Mouse (Mus musculus) G1E (cell line): ENCODE measurements around the gene Myo16. TPM values are rescaled to one million over a fixed set of nuclear protein-coding genes. Genes with fewer than 3 reads are reported as not detected.

Source experiments
- ATAC-seq: 2 replicates; pipeline ENCODE4 v1.8.0; 2016; ENCODE audit warnings: mild to moderate bottlenecking; ENCODE audit not compliant: insufficient number of reproducible peaks, poor library complexity, low FRiP score, severe bottlenecking; ENCODE audit errors: extremely low read depth
- DNase-seq: peaks from one replicate; pipeline ENCODE4 v3.0.0; 2012; ENCODE audit warnings: low spot score
- H3K27me3 ChIP-seq: 2 replicates; pipeline ENCODE4 v1.6.1; 2012; ENCODE audit warnings: mild to moderate bottlenecking, low read length, inconsistent platforms; ENCODE audit not compliant: insufficient read depth
- H3K36me3 ChIP-seq: replicated peaks from 2 replicates; pipeline ENCODE3; 2012; ENCODE audit warnings: mild to moderate bottlenecking, inconsistent platforms
- H3K4me1 ChIP-seq: 2 replicates; pipeline ENCODE4 v1.6.1; 2012; ENCODE audit warnings: low read depth, low read length, inconsistent platforms, mixed read lengths; ENCODE audit not compliant: insufficient read depth
- H3K4me3 ChIP-seq: 2 replicates; pipeline ENCODE4 v1.5.1; 2012; ENCODE audit warnings: low read depth, mild to moderate bottlenecking, inconsistent platforms, low read length, moderate library complexity, mixed read lengths
- H3K9me3 ChIP-seq: replicated peaks from 2 replicates; pipeline ENCODE4 v1.6.1; 2012; ENCODE audit warnings: inconsistent platforms
- CTCF ChIP-seq: IDR thresholded peaks from 2 replicates; pipeline ENCODE4 v1.5.1; 2012; ENCODE audit warnings: low read depth, low read length, inconsistent platforms, mixed read lengths
- GATA1 ChIP-seq: IDR thresholded peaks from 2 replicates; pipeline ENCODE4 v1.6.1; 2012; ENCODE audit warnings: borderline replicate concordance, low read length, inconsistent platforms, mixed read lengths
- GATA2 ChIP-seq: IDR thresholded peaks from 2 replicates; pipeline ENCODE4 v1.6.1; 2012; ENCODE audit warnings: low read depth, low read length, inconsistent platforms, borderline replicate concordance
- POLR2AphosphoS5 ChIP-seq: IDR thresholded peaks from 2 replicates; pipeline ENCODE4 v1.6.1; 2012; ENCODE audit warnings: low read depth, low read length, inconsistent platforms; ENCODE audit not compliant: insufficient replicate concordance
- TAL1 ChIP-seq: conservative IDR thresholded peaks from 2 replicates; pipeline ENCODE4 v1.6.1; 2012; ENCODE audit warnings: low read depth, low read length, inconsistent platforms, mixed read lengths
- polyA plus RNA-seq: library from polyadenylated mRNA; stranded (reverse); fragments of >175 nt; gene quantifications from 2 replicates; pipeline ENCODE4 v1.2.3, GENCODE M21; 2012
- total RNA-seq, 2 experiments: library from RNA; stranded (forward) in 1 of 2; stranded (reverse) in 1 of 2; fragments of 200-1000 nt in 1 of 2; fragments of >200 nt in 1 of 2; fragmentation: Nextera tagmentation in 1 of 2; gene quantifications; 2 replicates each; pipeline ENCODE4 v1.2.3; 2014 to 2017

Gene Myo16
- total and polyA plus RNA-seq, 3 experiments = 0.27 to 0.90 (median 0.38) TPM

DNA sequence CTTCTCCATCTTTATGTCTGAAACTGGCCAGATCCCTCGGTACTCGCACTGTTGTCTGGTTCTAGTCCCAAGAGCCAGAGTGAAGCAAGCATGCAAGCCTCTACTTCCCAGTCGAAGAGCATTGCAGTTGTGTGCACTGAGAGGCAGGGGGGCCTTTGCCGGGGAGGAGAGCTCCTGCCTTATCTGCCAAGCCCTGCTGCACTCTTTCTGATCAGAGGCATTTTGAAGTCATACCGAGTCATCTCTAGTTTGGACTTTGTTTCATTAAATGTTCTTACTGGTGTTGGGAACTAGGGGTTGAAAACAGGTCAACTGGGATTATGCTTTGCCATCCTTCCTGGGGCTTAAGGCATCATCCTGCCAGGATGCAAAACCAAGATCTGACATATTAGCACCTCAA is 445.2 kb downstream of the Myo16 start:
- ATAC-seq (no peak), DNase-seq (no peak)

DNA sequence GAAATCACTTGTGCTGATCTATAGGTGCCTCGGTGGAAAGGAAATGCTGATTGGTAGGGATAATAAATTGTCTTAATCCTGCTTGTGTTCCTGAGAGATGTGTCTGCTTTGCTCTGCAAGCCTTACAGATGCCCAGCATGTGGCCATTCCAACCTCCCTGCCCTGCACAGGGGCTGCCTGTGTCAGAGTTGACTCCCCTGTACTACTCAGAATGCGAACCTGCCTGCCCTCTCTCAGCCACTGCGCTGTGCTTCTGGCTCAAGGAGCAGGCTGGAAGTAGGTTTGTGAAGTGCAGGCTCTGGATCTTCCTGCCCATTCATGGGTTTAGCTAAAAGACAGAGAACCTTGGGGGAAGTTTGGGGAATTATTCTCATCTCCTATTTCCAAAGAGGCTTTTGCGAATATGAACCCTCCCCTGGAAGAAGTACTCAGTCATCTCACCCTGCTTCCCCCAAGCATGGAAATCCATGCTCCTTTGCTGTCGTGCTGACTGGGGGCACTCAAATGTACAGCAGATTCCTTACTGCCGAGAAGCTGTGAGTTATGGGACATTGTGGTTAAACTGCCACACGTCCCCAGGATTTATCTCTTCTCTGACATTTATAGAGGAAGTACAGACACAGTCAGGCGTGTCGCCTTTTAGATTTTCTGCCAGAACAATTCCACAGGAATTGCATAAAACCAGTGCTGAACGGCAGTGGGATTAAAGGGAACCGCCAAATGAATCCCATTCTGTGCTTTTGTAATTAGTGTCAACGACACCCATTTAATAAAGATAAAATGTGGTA is 452.5 kb downstream of the Myo16 start:
- H3K36me3 ChIP-seq = no peaks in the 10 kb centered on the region
- ATAC-seq (peak; percentile 63), DNase-seq (peak; percentile 65)
- peaks cover 10% of the 10 kb centered on the region; the same call in 1 of the 2 replicates for H3K27me3 ChIP-seq
- H3K9me3 ChIP-seq = no peaks in the 10 kb centered on the region
- peaks cover 61% of the 10 kb centered on the region for H3K4me1 ChIP-seq
- TF ChIP-seq GATA2 (no peak), CTCF (no peak), POLR2AphosphoS5 (no peak), GATA1 (no peak), TAL1 (no peak)
- peak overlapping the region; percentile 51; the same call in 1 of the 2 replicates for H3K4me3 ChIP-seq

More for the DNA sequence above, 445.2 kb downstream of the Myo16 start:
- Histone ChIP-seq H3K9me3 (no peaks in the 10 kb centered on the region), H3K27me3 (peaks cover 15% of the 10 kb centered on the region; the same call in 1 of the 2 replicates), H3K36me3 (no peaks in the 10 kb centered on the region), H3K4me1 (peaks cover 32% of the 10 kb centered on the region), H3K4me3 (no peak overlapping the region)
- TF ChIP-seq GATA2 (no peak), TAL1 (0 out of 2 replicates have a peak, but pooled peaks have one; percentile 13)

- Histone ChIP-seq H3K9me3 (no peaks in the 10 kb centered on the region), H3K27me3 (peaks cover 6% of the 10 kb centered on the region; the same call in 1 of the 2 replicates), H3K36me3 (no peaks in the 10 kb centered on the region), H3K4me3 (peak overlapping the region; percentile 49; the same call in 1 of the 2 replicates), H3K4me1 (peaks cover 67% of the 10 kb centered on the region)
- TF ChIP-seq GATA1 (no peak), TAL1 (no peak), POLR2AphosphoS5 (no peak), CTCF (no peak)
- DNase-seq (no peak), ATAC-seq (no peak)
Observed at GRCm38 (mm10) chr8:10606816-10607209, 453.1 kb downstream of the Myo16 start.

- DNase-seq = no peak
- no peaks in the 10 kb centered on the region for H3K36me3 ChIP-seq
- no peaks in the 10 kb centered on the region for H3K27me3 ChIP-seq
- no peak overlapping the region for H3K4me3 ChIP-seq
- peaks cover 71% of the 10 kb centered on the region for H3K4me1 ChIP-seq
- peak; percentile 28; the same call in 1 of the 2 replicates for ATAC-seq
- no peaks in the 10 kb centered on the region for H3K9me3 ChIP-seq
- TF ChIP-seq TAL1 (no peak), GATA2 (no peak), POLR2AphosphoS5 (no peak), GATA1 (no peak), CTCF (no peak)
Observed at GRCm38 (mm10) chr8:10611636-10612035, 457.9 kb downstream of the Myo16 start.

- ATAC-seq = no peak
Observed at GRCm38 (mm10) chr8:10613371-10613770, 459.7 kb downstream of the Myo16 start.

GRCm38 (mm10) chr8:10619689-10620088 is 466.0 kb downstream of the Myo16 start:
- DNase-seq (no peak), ATAC-seq (no peak)
- no peak for TF ChIP-seq CTCF
- TF ChIP-seq TAL1 = no peak
- TF ChIP-seq POLR2AphosphoS5 = no peak
- TF ChIP-seq GATA2 = no peak
- TF ChIP-seq GATA1 = no peak
- no peaks in the 10 kb centered on the region for H3K36me3 ChIP-seq
- peaks cover 22% of the 10 kb centered on the region for H3K4me1 ChIP-seq
- H3K27me3 ChIP-seq = no peaks in the 10 kb centered on the region
- peaks cover 4% of the 10 kb centered on the region; the same call in 1 of the 2 replicates for H3K9me3 ChIP-seq
- H3K4me3 ChIP-seq = peak overlapping the region; percentile 33; the same call in 1 of the 2 replicates

More at GRCm38 (mm10) chr8:10613371-10613770, 459.7 kb downstream of the Myo16 start:
- no peak for TF ChIP-seq CTCF
- no peak for TF ChIP-seq POLR2AphosphoS5
- TF ChIP-seq GATA1 = no peak
- TF ChIP-seq GATA2 = no peak
- no peak for TF ChIP-seq TAL1
- DNase-seq = no peak
- Histone ChIP-seq H3K4me1 (peaks cover 55% of the 10 kb centered on the region), H3K27me3 (no peaks in the 10 kb centered on the region), H3K9me3 (peaks cover 4% of the 10 kb centered on the region; the same call in 1 of the 2 replicates), H3K36me3 (no peaks in the 10 kb centered on the region), H3K4me3 (no peak overlapping the region)
